Mouse (Mus musculus): ENCODE measurements around the gene Dpf3.

Gene Dpf3

DNA sequence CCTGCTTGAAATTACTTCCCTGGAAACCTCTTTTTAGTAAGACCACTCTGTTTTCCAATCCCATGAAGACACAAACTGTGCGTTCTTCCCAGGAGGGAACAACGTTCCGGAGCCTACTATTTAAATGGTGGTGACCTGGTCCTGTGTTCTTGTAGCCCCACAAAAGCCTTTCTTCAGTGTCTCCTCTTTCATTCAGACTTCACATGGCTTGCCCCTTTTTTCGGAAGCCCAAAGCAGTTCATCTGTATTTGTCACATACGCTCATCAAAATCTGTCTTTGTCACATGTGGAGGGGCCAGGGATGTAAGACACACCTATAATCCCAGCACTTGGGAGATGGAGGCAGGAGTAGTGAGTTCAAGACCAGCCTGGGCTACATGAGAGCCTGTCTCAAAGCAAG lies 73.8 kb downstream of the Dpf3 start:
- no peak for DNase-seq (ENCODE audit: low spot score)

DNA sequence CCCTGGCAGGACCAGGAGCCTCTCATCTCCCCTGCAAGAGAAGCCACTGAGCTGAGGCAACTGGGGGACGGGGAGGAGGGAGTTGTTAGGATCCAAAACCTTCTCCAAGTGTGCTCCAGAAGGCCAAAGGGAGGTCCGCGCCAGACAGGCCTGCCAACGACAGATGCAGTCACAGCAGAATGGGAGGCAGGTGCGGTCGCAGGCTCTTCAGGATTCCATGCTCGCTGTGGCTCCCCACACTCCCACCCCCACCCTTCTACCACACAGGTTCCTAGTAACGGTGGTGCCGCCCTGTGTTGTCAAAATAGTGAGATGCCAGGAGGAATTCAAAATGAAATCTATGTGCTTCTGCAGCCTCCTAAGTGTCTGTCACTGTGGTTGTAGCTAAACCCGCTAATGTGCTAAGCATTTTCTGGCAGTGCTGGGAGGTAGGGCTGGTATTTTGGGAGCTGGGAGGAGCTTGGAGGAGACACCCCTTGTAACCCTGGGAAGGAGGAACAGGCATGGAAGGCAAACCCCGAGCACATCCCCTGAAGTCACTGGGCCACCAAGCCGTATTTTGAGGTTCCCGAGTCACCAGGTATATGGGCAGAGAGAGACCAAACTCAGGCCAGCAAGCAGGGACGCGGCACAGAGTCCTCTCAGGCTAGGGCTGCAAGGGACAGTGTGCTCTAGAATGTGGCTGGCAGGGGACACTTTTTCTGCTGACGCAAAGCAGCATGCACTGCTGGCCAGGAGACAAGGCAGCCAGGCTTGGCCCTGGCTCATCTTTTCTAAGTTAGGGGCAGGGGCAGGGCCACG lies 75.6 kb downstream of the Dpf3 start:
- no peak for DNase-seq (ENCODE audit: low spot score)

DNA sequence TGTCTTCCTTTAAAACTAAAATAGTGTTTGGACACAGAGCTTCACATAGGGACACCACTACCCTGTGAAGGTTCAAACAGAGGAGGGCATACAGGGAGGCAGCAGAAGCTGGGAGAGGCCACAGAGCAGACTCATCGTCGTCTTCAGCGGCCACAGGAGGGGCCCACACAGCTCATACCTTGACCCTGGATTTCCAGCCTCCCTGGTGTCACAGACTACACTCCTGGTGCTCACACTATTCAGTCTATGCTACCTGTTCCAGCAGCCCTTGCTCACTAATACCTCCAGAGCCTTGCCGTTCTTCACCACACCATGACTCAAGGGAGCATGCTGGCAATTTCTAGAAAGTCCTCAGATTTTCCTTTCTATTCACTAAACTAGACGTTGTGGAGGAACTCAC lies 76.5 kb downstream of the Dpf3 start:
- no peak for DNase-seq (ENCODE audit: low spot score)

DNA sequence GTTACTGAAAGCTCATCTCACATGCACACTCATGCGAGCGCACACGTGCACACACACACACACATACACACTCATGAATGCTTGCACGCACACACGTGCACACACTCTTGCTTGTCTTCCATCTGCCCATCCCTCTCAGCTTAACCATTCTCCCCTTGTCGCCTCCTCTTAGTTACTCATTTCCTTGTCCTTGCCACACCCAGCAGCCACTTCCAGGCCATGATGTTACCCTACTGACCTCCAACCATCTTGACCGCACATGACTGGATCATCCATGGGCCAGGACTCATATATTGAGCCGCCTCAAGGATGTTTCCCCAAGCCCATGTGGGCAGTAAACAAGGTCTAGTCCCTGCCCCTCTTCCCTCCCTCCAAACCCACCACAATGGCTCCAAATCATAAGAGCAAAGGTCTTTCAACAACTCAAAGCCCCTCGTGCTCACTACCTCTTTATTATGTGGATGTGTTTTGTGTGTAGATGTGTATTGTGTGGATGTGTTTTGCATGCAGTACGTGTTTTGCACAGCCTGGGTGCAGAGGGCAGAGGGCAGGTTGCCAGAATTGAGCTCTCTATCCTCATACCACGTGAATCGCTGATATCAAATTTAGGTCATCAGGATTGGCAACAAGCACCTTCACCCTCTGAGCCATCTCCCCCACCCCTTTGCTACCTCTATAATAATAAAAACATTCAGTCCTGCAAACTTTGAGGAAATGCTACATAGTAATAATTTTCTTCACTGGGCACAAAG lies 82.0 kb downstream of the Dpf3 start:
- DNase-seq (ENCODE audit: low spot score) = no peak

DNA sequence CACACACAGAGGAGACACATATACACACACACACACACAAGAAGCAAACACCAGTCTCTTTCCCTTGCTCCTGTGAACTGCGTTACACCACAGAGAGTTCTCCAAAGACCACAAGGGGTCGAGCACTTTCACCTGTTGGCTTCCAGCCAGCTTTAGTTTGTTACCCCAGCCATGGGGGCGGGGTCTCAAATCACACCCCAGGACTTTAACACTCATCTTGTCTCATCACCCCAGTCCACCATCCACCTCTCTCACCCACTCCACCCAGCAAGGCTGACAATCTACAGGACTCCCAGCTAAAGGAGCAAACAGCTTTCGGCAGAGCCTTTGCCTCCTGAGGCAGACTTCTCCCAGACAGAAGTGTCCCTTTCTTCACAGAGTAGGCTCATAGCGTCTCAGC lies 85.2 kb downstream of the Dpf3 start:
- no peak for DNase-seq (ENCODE audit: low spot score)

DNA sequence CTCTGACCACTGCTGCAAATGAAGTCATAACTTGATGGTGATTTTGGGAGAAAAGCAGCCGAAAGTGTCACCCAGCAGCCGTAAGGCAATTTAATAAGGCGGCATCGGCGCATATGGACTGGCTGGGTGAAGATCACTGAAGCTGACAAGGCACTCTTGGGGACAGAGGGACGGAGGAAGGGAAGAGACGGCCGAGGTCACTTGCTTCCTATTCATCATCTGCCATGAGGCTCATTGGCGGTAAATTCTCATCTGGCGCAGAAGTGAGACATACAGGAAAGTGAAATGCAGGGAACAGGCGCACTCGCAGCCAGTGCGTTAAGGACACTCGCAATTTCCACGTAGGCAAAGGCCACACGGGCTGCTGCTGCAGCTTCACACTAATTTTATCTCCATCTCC lies 95.5 kb downstream of the Dpf3 start:
- no peak for DNase-seq (ENCODE audit: low spot score)

DNA sequence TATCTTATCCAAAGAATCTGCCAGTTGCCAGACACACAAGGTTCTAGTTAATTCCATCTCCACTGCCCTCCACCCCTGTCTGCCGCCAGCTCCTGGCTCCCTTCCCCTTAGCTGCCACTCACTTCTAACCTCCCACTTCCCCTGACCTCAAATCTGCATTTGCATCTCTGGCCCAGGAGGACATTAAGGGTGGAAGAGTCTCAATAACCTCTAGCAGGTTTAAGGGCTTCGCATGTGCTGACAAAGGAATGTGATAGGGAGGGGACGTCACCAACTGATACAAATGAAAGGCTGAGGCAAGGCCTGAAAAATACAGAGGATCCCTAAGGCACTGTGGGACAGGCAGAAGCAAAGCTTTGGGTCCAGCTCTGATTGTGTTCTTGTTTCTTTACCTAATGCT lies 100.0 kb downstream of the Dpf3 start:
- DNase-seq (ENCODE audit: low spot score) = no peak

DNA sequence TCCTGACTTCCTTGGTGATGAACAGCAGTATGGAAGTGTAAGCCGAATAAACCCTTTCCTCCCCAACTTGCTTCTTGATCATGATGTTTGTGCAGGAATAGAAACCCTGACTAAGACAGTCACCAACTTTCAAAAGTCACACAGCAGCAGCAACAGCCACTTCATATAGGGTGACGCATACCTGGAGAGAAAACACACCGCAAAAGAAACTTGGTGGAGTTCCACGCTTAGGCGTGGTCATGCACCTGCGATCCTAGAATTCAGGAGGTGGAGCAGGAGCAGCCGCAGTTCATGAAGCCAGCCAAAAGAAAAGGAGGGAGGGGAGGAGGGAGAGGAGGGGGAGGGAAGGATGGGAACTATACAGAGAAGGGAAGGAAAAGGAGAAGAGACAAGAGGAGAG lies 106.4 kb downstream of the Dpf3 start:
- DNase-seq (ENCODE audit: low spot score) = no peak

DNA sequence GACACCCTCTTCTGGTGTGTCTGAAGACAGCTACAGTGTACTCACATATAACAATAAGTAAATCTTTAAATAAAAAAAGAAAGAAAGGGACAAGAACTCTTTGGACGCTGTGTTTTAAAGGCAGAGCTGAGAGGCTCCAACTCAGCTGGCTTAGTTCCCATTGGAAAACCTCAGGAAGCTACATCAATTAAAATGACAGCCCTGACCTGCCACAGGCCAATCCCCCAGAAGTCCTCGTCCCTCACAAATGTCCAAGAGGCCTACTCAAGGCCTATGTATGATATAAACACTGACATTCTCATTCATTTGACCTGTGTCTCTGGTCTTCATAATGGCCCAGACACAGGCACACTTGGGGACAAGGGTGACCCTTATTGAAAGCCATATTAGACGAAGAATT lies 107.5 kb downstream of the Dpf3 start:
- DNase-seq (ENCODE audit: low spot score) = no peak

DNA sequence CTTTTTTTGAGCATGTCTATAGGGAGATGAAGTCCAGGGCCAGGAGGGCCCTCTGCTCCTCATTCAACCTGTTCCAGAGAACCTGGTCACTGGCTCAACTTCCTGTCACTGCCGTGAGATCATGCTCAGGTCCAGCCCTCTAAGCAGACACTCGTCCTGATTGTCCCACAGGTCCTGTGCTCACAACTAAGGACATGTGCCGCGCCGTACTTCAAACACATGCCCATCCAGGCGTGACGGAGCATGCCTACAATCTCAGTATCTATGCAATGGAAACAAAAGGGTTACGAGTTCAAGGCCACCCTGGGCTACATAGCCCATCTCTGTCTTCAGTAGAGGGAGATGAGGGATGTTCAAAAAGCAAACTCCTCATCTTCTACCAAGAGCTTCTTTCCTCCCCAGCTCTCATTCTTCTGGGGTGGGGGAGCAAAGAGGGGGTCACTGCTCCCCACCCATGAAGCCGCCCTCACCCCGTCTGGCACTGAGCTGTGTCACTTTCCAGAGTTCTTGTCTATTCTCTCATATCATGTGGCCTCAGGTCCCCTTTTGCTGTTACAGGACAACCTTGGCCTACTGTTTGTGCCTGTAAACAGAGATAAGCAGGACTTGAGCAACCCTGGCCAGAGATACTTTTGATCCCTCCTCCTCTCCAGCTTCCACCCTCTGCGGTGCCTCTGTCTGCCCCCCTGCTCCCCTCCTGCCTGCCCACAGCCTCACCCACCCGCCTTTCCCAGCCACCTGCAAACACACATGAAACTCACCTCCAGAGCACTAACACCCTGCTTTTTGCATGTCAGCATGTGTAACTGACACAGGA lies 112.3 kb downstream of the Dpf3 start:
- peak; percentile 59 for DNase-seq (ENCODE audit: low spot score)

DNA sequence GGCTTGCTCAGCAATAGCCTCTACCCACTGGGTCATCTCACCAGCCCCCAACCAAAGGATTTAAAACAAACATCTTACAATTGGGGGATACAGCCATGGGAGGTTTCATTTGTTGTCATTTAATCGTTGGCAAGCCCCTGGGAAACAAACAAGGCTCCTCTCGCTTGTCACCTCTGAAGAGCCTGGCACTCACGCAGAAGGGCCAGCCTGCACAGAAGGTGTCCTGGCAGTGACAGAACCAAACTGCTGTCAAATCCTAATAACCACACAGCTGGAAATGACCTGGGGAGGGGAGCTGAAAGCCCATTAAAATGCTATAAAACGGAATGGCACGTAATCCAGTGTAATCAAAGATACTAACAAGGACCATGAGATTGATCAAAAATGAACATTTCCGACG lies 114.4 kb downstream of the Dpf3 start:
- DNase-seq (ENCODE audit: low spot score) = no peak

DNA sequence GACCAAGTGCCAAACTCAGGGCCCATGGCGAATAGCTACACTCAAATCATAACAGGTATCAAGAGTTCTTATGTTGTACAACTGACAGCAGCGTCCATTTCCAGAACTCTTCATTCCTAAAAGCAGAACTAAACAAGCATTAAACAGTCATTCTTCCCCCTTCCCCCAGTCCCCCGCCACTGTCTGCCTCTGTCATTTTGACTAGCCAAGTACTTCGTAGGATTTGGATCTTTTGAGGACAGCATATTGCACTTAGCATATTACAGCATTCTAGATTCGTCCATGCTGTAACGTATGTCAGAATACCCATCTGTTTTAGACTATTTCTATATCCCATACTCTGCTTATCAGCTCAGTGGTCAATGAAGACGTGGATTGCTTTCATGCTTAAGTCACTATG lies 115.2 kb downstream of the Dpf3 start:
- DNase-seq (ENCODE audit: low spot score) = no peak

DNA sequence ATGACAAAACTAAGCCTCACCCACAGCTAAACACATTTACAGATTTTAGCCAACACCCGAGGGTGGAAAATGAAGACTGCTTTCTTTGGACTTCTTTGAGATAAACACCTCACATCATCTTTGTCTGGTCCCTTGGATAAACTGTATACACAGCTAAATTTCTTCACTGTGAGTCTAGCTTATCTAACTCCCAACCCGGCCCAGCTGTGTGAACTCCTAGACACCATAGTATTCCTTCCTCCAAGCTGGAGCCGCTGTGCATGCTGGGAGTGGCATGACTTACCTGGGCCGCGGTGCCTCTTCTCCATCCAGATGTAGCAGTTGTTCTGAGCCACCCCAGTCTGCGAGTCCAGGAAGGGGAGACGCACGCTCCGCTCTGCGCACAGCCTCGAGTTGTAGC lies 117.3 kb downstream of the Dpf3 start:
- no peak for DNase-seq (ENCODE audit: low spot score)

DNA sequence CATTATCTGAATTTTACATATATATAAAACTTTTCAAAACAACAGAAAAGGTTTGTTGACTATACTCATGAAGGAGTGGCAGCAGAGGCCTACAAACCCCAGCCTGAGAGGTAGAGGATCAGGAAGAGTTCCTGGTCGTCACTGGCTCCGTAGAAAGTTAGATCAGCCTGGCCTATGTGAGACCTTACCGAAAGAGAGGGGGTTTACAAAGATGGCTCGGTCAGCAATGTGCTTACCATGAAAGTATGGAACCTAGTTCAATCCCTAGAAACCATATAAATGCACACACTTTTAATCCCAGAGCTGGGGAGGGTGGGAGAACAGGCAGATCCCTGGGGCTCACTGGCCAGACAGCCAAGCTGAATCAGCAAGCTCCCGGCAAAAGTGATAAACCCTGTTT lies 118.1 kb downstream of the Dpf3 start:
- DNase-seq (ENCODE audit: low spot score) = no peak

DNA sequence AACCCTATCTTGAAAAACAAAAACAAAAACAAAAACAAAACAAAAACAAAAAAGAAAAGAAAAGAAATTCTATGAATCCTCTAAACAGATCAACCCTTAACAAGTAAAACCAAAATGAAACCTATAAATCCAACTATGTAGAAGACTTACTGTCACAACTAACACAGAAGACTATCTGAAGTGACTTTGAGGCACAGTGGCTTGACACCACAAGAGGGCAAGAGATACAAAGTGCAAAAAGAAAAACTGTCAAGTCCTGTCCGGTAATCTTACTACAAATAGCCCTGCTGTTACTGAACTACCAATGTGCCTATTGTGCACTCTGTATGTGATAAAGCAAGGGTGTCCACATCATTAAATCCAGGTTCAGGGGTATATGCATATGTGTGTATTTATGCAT lies 120.0 kb downstream of the Dpf3 start:
- DNase-seq (ENCODE audit: low spot score) = no peak

DNA sequence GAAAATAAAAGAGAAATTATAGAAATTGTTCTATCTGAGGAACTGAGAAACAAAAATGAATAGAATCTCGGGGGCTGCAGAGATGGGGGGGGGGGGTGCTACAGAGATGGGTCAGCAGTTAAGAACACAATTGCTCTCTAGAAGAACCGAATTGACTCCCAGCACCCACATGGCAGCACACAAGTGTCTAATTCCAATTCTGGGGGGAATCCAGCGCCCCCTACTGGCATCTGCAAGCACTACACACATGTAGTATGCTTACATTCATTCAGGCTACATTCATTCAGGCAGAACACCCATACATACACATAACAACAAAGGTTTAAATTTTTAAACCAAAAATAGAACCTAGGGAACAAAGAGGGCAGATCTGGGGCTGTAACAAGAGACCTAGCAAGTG lies 122.7 kb downstream of the Dpf3 start:
- no peak for DNase-seq (ENCODE audit: low spot score)

DNA sequence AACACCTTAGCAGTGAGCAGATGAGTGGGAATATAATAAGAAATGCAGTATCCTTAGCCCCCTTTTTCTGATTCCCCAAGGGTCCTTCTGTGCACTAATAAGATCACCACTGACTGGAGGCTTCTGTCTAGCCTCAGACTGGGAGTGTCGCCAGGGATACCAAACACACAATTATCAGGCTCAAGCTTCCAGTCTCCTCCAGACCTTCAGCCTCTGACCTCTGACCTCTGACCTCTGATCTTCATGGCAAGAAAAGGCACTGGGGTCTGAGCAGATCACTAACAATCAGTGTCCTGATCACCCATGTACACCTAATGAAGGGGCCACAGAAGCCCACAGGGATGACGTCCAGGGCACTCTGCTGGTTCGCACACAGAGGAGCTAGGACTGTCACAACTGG lies 125.7 kb downstream of the Dpf3 start:
- DNase-seq (ENCODE audit: low spot score) = no peak

DNA sequence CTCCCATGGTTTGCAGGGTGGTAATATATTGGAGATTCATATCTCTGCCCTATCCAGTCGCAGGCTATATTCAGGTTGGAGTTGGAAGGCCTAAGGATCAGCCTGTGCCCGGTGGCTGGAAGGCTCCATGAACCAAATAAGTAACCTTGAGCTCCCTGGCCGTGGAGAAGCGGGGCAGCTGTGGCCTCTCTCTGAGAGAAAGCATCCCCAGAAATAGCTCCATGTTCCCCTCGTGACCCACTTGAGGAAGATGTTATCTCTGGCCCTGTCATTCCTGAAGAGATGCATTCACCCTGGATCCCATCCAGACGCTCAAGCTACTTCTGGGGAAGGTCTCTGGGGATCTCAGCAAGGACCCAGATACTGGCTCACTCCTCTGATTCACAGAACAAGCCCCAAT lies 134.9 kb downstream of the Dpf3 start:
- DNase-seq (ENCODE audit: low spot score) = peak; percentile 30

DNA sequence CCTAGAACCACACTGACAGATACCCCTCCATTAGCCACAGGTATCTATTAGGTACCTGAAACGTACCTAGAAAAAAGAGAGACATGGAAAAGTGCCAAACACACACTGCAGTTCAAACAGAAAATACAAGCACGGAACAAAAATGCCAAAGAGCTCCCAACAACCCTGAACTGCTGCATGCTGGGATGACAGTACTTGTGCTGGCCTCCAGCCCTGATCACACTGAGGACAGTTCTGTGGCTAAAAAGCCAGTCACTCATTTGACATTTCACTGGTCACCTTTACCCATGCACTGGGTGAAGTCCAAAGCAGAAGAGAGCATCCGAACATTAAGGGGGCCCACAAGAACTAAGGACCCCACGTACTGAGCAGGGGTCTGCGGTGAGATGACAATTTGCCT lies 137.8 kb downstream of the Dpf3 start:
- DNase-seq (ENCODE audit: low spot score) = no peak

DNA sequence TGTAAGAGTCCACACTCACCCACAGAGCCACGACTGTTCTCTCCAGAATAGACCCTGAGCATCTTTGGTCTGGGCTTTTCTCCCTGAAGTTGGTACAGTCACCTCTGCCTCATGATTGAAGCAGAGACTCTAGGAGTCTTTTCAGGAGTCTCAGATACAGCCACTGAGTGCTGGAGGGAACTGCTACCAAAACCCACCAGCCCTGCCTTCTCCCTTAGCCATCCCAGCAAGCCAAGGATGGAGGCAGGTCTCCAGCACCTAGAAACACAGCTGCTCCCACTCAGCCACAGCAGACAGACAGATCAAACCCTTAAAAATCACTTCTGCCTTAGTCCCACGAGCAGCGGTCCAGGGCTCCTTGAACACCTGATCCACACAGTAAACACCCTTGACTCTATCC lies 139.3 kb downstream of the Dpf3 start:
- no peak for DNase-seq (ENCODE audit: low spot score)

DNA sequence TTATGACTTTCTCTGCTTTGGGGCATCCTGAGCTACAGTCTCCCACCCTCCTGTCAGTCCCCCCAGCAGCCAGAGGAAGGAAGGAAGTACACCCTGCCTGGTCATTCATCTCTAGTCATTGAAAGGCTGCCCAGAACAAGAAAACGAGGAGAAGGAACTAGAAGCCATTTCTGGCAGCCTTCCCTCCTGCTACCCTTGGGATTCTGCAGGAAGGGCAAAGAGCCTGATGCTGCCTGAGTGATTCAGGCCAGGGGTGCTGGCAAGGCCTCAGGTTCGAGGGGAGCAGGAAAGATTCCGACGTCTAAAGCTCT lies 144.7 kb downstream of the Dpf3 start:
- DNase-seq (ENCODE audit: low spot score) = no peak

DNA sequence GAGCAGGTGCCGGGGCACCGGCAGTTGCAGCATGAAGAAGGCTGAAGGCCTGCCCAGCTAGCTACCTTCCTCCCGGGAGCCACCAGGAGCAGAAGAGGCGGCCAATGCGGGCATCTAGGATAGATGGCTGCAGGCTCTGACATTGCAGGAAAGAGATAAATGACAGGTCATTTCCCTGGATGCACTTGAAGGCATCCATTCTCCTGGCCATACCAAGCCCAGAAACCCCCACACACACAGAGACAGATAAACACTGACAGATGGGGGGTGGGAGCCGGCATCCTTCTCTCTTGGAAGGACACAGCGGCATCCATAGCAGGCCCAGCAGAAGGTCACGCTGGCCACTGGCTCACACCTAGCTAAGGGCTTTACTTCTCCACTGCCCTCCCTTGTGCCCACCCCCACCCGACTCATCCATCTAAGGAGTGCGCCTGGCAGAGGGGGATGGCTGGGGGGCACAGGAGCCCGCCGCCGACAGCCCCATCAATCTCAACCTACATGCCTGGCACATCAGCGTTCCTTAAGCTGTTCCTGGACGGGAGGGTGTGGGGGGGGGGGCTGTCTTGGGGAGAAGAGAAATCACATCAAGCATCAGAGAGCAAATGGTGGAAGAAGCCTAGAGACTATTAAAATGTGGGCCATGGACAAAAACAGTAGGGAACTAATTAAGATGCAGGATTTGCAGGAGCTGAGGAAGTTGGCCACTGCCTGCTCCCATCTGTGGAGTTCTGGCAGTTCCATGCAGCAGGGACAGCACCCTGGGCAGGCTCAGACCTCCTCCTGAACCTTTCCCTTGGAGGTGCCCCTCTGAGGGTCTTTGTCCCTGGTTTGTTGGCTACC lies 145.3 kb downstream of the Dpf3 start:
- DNase-seq (ENCODE audit: low spot score) = no peak

Measured in ovary, adult 18-20 months (tissue).